Mouse (Mus musculus): Measurements from ENCODE around the gene Zfp52. TPM values are rescaled to one million over a fixed set of nuclear protein-coding genes. Genes with fewer than 3 reads are reported as not detected.

Zfp52 gene
- 10 to 100 TPM; 28.1 to 30.6 TPM for total RNA-seq (2021)
- long read RNA-seq, experiment 1, transcript Zfp52-202 (5 exons, 3,164 nt), result major isoform, 9 of 15 reads
- long read RNA-seq, experiment 1, partial matches to known transcripts, result 1 of 15 reads
- long read RNA-seq, experiment 1, other reads (novel, unspliced or antisense), result 5 of 15 reads
- long read RNA-seq, experiment 2, transcript Zfp52-202 (5 exons, 3,164 nt), result major isoform, 40 of 60 reads
- long read RNA-seq, experiment 2, partial matches to known transcripts, result 1 of 60 reads
- long read RNA-seq, experiment 2, other reads (novel, unspliced or antisense), result 19 of 60 reads

DNA sequence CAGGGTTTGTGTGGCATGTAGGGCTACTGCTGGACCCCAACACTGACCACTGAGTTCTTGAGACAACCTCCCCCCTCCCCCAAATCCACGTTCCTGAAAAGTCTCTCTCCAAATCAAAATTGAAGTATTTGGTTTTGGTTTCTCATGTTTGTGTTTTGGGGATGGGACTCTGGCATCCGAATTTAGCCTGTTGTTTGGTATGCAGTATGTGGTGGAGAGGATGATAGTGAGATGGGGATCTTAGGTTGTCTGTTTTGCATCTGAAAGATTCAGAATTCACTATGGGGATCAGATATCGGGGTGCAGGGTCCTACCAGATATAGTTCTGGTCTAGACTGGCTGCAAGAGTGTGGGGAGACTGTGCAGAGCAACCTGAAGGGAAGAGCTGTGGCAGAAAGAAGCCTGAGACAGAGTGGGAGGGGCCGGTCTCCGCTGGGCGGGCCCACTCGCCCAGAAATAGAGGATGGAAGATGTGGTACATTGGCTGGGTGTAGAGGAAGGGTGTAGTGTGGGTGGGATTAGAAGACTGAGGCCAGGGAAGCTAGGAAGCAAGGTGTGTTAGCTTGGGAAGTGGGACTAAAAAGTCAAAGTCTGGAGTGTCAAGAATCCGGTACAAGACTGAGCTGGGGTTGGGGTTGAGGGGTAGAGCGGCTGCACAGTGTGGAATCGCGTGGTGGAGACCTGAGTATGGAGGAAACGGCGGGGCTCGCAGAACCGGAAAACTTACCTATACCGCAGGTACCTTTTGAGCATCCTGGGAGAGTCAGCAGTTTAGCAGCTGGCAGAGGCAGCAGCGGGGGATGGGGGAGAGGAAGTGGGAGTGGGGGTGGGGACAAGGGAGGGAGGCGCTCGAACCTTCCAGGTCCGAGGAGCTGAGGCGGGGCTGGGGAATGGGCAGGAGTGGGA is at the start of gene Zfp52:
Gene Zfp52 (plus strand): TSS at position 444 of the 906 bp plus-strand sequence.
- DNase-seq (ENCODE audit: low spot score in 2 of 2), result peak; percentile 35 to 41

DNA sequence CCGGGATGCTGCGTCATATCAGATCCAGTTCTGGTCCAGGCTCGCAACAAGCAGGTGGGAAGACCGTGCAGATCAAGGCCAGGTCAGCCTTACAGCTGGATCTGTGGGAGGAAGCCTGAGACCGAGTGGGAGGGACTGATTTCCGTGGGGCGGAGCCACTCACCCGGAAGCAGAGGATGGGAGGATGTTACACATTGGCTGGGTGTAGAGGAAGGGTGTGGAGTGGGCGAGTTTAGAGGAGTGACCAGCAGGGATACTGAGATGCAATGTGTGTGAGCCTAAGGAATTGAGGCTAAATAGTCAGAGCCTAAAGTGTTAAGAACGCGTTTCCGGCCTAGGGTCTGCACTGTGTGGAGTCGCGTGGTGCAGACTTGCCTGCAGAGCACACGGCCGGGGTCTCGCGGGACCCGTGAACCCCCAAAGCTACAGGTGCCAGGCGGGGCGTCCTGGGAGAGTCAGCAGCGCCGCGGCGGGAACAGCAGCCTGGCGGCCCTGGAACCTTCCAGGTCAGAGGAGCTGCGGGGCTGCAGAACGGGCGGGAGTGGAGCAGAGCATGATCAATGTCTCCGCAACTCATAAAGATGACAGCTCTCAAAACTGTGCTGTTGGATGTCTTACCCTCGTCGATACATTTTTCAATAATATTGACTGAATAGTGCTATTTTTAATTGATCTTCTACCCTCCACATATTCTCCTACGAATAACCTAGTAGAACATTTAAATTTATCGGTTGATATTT is 46.4 kb upstream of the Zfp52 start, which contains the start of gene Zfp53:
Gene Zfp53 (plus strand): TSS at position 239 of the 740 bp plus-strand sequence.
- DNase-seq (ENCODE audit: low spot score in 2 of 2), result peak; percentile 48 to 71

DNA sequence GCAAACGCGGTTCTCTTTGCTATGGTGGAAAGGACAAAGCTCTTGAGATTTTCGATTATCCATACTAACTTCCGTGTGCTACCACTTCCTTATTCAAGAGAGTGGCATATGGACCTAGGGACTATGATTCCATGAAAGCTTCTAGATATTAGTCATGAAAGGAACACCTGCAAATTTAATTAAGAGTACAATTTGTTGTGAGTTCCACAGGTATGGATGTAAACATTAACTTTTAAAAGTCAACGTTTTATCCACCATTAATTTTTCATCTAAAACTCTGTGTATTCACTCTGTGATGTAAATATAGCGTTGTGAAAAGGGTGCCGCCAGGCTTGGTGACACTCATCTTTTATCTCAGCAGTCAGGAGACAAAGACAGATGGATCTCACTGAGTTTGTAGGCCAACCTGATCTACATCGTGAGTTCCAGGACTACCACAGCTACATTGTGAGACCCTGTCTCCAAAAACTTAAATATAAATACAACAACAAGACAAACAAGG is 45.8 kb upstream of the Zfp52 start:
- no peak for DNase-seq (ENCODE audit: low spot score in 2 of 2)

DNA sequence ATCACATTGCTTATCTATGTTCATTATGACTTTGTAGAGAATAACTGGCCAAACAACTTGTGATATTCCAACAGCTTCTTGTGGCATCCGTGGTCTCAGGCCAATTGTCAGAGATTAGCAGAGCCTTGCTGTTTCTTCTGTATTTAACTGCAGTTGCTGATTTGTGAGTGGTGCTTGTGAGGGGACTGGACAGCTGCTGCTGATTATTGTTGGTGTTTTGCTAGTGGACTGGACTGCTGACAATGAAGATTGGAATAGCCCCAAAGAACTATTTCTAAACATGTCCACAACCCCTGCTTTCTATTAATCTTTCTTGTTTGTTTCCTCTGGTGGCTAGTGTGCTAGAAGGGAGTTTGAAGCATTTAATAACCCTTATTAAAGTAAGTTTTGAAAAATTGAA is 34.0 kb upstream of the Zfp52 start:
- no peak for DNase-seq (ENCODE audit: low spot score in 2 of 2)

DNA sequence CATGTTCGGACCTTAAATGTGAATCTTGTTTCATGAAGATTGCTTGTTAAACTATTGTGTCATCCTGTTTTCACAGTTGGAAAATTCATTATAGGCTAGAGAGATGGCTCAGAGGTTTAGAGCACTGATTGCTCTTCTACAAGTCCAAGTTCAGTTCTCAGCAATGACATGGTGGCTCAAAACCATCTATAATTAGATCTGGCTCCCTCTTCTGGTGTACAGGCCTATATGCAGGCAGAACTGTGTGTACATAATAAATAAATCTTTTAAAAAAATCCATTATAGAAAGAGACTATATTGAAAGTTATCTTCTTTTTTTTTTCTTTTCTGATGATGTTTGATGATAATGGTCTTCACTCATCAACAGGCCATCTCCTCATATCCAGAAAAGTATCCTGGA is 30.8 kb upstream of the Zfp52 start:
- DNase-seq (ENCODE audit: low spot score in 2 of 2), result no peak

DNA sequence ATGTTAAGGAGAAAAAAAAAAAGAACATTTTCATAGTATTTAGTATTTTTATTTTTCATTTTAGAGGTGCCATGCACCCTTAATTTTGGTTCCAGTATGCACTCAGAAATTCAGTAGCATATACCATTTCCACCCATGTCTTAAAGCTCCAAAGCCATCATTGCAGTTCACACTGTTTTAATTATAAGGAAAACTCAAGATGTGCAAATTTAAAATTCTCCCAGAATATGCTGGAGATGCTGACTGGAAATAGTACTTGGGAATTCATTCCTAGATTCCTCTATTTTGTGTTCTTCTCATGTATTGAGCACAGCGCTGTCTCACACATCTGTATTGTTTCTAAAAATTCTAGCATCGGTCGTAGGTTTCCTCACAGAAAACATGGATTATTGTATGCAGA is 29.1 kb upstream of the Zfp52 start:
- no peak for DNase-seq (ENCODE audit: low spot score in 2 of 2)

DNA sequence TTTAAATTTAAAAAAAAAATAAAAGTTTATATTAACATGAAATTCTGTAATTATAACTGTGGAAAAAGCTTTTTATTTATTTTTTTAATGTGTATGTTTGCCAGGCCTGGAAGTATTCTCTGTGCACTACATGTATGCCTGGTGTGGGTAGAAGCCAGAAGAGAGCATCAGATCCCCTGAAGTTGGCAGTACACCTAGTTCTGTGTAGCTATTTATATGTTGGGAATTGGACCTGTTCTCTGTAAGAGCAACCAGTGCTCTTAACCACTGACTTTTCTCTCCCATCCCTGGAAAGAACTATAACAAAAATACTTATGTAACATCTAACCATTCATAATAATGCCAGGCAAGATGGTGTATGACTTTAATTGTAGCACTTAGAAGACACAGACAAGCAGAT is 25.6 kb upstream of the Zfp52 start:
- no peak for DNase-seq (ENCODE audit: low spot score in 2 of 2)

DNA sequence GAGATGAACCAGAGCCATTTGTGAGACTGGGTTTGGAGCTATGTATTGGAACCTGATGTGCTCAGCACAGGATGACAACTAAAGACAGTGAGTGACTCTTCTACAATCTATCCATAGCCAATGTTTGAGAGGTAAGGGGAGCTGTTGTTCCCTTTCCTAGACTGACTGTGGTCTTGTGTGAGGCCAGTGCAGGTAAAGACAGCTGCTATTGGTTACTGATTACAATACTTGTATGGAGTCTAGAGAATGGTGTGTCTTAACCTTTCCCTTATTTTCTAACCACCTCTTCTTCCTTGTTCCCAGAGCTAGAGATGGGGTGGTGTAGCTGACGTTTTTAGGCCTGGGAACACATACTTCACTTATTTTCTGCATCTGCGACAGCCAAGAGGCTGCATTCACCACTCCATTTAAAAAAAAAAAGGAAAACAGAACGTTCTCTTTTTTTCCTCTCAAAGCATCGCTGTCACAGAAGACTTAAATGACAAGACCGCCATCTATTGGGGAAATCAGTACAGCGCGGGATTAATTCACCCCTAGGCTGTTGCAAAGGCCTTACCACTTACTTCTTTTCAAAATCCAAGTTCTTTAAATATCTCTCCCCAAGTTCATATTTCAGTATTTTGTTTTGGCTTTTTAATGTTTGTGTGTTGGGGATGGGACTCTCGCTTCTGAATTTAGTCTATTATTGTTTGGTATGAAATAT is 19.8 kb upstream of the Zfp52 start:
- DNase-seq (ENCODE audit: low spot score in 2 of 2), result no peak

DNA sequence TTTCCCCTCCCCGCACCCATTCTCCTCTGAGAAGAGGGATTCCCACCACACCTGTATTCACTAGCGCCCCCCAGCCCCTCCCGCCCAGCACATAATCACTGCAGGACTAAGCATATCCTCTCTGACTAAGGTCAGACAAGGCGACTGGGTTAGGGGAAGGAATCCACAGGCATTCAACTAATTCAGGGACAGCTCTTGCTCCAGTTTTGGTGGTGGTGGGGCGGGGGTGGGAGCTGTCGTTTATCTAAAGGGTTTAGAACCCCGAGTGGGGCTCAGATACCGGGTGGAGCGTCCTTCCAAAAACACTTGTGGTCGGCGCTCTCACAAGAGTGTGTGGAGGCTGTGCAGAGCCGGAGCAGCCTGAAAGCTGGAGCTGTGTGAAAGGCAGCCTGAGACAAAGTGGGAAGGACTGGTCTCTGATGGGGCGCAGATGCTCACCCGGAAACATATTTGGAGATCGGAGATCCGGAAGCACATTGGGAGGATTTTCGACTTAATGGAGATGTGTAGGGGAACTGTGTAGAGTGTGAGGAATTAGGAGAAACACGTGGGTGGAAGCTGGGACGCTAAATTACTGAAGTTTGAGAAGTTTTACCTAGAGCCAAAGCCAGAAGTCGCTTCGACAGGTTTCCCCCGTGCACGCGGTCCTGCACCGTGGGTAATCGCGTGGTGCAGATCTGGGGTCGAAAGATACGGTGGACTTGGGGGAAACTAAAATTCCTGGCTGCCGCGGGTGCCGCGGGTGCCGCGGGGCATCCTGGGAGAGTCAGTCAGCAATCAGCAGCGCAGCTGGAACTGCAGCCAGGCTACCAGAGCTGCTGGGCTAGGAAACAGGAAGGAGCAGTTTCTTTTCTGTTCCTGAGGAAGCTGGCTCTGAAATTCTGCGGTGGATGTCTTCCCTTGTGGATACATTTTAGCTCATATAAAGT is 18.9 kb upstream of the Zfp52 start:
- peak; percentile 30 to 47 for DNase-seq (ENCODE audit: low spot score in 2 of 2)

DNA sequence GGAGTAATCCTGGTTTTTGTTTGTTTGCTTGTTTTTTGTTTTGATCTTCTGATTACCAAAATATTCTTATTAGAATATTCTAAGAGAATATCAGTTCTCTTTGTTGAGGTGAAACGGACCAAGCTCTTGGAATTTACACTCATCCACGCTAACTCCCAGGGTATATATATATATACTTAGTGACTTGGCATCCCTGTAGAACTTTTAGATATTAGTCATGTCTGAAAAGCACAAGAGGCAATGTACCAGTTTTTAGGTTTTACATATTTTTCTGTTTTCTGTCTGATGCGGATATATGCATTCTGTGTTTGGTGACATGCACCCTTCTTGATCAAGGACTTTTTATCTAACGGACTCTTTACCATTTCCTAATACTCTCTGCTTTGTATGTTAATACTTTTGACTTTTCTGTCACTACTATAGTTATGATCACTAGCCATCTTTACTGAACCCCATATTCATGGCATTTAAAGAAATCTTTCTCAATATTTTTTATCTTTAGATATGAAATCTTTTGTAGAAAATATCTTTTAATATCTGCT is 18.1 kb upstream of the Zfp52 start:
- no peak for DNase-seq (ENCODE audit: low spot score in 2 of 2)

DNA sequence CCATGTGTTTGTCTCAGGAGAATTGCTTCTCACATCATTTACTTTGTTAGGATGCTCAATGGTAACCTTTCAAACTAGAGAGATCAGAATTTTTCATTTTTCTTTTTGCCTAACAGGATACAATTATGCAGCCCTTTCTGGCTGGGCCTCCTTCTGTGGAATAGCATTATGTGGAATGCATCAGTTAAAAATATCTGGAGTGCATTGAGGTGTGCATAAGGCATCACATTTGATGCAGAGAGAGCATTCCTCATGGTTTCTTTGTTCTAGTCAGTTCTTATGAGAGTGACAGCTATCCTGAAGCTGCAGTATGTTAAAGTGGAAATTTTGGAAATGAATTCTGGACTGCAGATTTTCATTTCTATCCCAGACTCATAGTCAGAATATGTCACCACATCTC is 9.1 kb upstream of the Zfp52 start:
- no peak for DNase-seq (ENCODE audit: low spot score in 2 of 2)

DNA sequence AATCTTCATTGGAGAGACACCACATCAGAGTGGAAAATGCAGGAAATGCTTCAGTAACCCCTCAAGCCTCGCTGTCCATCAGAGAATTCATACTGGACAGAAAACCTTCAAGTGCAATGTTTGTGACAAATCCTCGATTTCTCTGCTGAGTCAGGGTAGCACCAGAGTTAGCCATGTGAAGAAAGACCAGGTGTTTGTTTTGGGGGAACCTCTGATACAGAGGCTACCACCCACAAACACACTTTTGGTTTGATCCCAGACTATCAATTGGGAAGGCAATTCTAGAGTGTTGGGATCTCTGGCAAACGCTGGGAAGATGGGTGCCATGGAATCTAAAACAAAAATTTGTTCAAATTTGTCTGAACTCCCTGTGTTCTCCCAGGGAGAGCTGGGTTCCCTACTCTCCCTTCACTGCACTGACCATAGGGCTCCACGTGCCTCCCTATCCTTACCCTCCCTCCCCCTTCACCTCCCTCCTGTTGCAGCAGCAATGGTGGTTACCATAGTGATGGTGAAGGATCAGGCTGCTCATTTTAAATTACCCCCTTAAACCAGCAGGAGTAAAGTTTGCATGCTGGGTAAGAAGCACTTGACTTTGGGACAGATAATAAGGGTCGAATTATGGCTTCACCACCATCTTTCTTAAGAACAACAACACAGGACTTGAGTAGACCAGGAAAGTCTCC is 4.6 kb upstream of the Zfp52 start:
- DNase-seq (ENCODE audit: low spot score in 2 of 2), result no peak

DNA sequence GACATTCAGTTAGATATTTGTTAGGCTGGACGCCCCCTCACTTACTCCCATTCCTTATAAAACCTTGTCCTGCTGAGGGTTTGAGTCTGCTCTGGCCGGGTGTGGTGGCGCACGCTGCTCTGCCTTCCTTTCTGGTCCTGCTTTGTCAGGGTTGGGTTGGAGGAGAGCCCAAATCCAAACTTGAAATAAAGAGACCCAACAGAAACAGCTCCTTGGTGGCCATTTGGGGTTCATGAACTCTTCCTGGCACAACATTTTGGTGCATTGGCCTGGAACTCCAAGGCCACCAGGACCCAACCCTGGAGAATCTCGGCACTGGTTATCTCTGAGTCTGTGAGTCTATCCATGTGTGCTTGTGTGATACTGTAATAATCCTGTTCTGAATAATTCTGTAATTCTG is 3.7 kb upstream of the Zfp52 start:
- DNase-seq (ENCODE audit: low spot score in 2 of 2), result no peak

DNA sequence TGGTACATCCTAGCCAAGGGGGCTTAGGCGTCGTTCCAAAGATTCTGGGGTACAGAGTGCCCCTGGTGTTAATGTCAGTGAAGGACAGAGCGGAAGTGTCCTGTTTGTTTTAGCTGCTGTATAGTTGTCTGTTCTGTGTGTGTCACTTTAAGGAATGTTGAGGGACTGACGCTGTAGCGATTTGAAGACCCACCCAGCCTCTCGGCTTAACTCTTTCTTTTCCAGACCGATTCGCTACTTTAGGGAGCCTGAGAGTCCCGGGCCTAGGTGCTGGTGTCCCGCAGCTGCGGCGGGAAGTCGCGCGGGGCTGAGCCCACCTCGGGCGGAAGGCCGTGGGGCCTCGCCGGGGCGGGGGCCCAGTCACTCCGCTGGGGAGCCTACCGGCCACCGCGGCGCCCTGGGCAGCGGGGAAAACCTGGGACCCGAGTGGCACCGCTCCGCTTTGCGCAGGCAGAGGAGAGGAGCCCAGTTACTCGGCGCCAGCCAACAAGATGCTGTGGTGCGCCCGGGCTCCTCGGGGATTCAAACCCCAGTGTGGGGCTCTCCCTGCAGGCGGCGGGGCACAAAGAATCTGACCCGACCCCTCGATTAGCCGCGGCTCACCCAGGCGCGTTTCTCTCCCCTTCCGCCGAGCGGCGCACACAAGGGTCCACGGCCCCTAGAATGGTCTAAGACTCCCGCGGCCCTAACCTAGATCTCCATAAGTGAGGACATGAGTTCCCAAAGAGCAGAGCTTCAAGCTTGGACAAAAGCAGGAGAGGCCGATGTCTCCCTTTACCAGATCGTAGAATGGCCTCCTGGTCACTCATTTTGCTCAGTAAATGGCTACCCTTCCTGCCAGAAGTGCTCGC is 3.0 kb upstream of the Zfp52 start:
- peak; percentile 39 to 57 for DNase-seq (ENCODE audit: low spot score in 2 of 2)

DNA sequence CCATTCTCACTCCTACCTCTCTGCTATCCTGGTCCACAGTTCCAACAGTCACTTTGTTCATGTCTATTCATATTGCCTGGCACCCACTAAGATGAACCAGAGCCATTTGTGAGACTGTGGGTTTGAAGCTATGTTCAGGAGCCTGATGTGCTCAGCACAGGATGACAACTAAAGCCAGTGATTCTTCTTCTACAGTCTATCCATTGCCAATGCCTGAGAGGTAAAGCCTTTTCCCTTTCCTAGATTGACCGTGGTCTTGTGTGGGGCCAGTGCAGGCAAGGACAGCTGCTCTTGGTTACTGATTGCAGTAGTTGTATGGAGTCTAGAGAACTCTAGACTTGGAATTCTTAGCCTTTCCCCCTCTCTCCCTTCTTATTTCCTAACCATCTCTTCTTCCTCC is 1.4 kb upstream of the Zfp52 start:
- DNase-seq (ENCODE audit: low spot score in 2 of 2), result no peak

DNA sequence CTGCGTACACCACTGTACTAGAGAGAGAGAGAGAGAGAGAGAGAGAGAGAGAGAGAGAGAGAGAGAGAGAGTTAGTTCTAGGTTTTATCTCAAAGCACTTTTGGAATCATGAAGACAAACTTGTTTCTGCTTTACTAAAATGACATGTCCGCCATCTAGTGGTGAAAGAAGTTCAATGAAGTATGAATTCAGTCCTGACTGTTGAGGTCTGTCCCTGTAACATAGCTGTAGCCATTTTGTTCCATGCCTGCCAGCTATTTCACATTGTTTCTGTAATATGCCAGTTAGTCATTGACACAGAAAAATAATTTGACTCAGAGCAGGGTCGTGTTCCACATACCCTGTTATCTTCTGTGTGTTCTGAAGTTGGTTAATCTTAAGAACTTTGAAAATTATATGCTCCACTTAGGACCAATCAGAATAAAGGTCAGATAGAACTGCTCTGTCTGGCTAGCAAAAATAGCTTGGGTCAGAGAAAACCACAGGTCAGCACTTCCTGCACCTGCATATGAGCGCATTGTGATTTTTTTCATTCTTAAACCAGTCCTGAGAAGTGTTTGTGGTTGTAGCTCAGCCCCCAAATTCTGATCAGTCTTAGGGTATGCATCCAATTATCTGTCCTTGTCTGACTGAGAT is 761 bp upstream of the Zfp52 start:
- no peak for DNase-seq (ENCODE audit: low spot score in 2 of 2)

DNA sequence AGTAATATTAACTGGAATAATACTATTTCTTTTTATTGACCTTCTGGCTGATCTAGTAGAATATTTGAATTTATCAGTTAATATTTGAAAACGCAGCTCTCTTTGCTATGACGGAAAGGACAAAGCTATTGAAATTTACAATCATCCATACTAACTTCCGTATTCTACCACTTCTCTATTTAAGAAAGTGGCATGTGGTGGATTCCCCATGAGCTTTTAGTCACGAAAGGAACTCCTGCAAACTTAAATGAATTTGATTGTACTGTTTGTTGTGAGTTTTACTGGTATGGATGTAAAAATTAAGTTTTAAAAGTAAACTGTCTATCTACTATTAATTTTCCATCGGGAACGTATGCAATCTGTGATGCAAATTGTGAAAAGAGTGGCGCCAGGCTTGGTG is 757 bp downstream of the Zfp52 start:
- no peak for DNase-seq (ENCODE audit: low spot score in 2 of 2)
